Mouse (Mus musculus) hindbrain, embryonic 16.5 days (tissue): Measurements from ENCODE around the gene Gstm4. TPM values are rescaled to one million over a fixed set of nuclear protein-coding genes. Genes with fewer than 3 reads are reported as not detected.

Experiments
- ATAC-seq: fragments of 200-750 bp; cut with Nextera tagmentation; 2 replicates; pipeline ENCODE4 v1.8.0; 2017; ENCODE audit warnings: moderate TSS enrichment, moderate library complexity
- H3K27ac ChIP-seq: fragments of 300-500 bp; sonication (generic); 2 replicates; pipeline ENCODE4 v1.5.1; 2014; ENCODE audit warnings: low read depth, mild to moderate bottlenecking, control low read depth, low read length, moderate library complexity
- H3K27me3 ChIP-seq: fragments of 300-500 bp; sonication (generic); replicated peaks from 2 replicates; pipeline ENCODE4 v1.6.1; 2014; ENCODE audit warnings: low read length; ENCODE audit not compliant: control insufficient read depth, insufficient read depth
- H3K36me3 ChIP-seq: fragments of 300-500 bp; sonication (generic); 2 replicates; pipeline ENCODE4 v1.6.1; 2014; ENCODE audit warnings: mild to moderate bottlenecking, low read length, moderate library complexity, mixed read lengths; ENCODE audit not compliant: control insufficient read depth, insufficient read depth
- H3K4me1 ChIP-seq: fragments of 300-500 bp; sonication (generic); 2 replicates; pipeline ENCODE4 v1.6.1; 2014; ENCODE audit warnings: low read depth, low read length; ENCODE audit not compliant: control insufficient read depth, insufficient read depth
- H3K4me2 ChIP-seq: fragments of 300-500 bp; sonication (generic); 2 replicates; pipeline ENCODE4 v1.6.1; 2014; ENCODE audit warnings: mild to moderate bottlenecking, low read length, control low read depth, moderate library complexity
- H3K4me3 ChIP-seq: fragments of 300-500 bp; sonication (generic); 2 replicates; pipeline ENCODE4 v1.5.1; 2014; ENCODE audit warnings: mild to moderate bottlenecking, low read length, control low read depth, moderate library complexity
- H3K9ac ChIP-seq: fragments of 300-500 bp; sonication (generic); 2 replicates; pipeline ENCODE4 v1.6.1; 2014; ENCODE audit warnings: low read depth, mild to moderate bottlenecking, control low read depth, low read length, moderate library complexity
- H3K9me3 ChIP-seq: fragments of 300-500 bp; sonication (generic); 2 replicates; pipeline ENCODE4 v1.6.1; 2014; ENCODE audit warnings: mild to moderate bottlenecking, low read length, moderate library complexity; ENCODE audit not compliant: control insufficient read depth
- WGBS: fragments of 180-500 bp; shearing (Covaris S2); extraction: QIAGEN DNeasy Blood & Tissue Kit; methylation state at CpG from one replicate; pipeline ENCODE4 v1.1.7; 2014; 5-methylcytosine and 5-hydroxymethylcytosine counted together
- polyA plus RNA-seq: library from polyadenylated mRNA; unstranded; fragments of >200 nt; fragmentation: Nextera tagmentation; extraction: Ambion mirVana; gene quantifications from 2 replicates; pipeline ENCODE4 v1.2.1, GENCODE M21; 2015

Gene Gstm4
- polyA plus RNA-seq, 1 experiment from 2014 or later, result 22.9 TPM

- Histone ChIP-seq H3K4me1 (no peaks in the 10 kb centered on the region), H3K9me3 (no peaks in the 10 kb centered on the region), H3K27me3 (0 out of 2 replicates have a peak, but pooled peaks cover 2% of the 10 kb centered on the region), H3K9ac (no peak overlapping the region), H3K4me2 (no peak overlapping the region), H3K4me3 (no peak overlapping the region), H3K36me3 (no peaks in the 10 kb centered on the region), H3K27ac (no peak overlapping the region)
- WGBS, result 76% methylated on average over 8 of the region's 8 CpGs
- ATAC-seq, result no peak
These were observed 18.0 kb upstream of the Gstm4 start for GRCm38 (mm10) chr3:108062648-108063047.

- Histone ChIP-seq H3K9me3 (no peaks in the 10 kb centered on the region), H3K4me3 (no peak overlapping the region), H3K36me3 (no peaks in the 10 kb centered on the region), H3K9ac (no peak overlapping the region), H3K4me2 (peak overlapping the region; percentile 12), H3K27ac (no peak overlapping the region), H3K27me3 (0 out of 2 replicates have a peak, but pooled peaks cover 2% of the 10 kb centered on the region), H3K4me1 (no peaks in the 10 kb centered on the region)
- no peak for ATAC-seq
- 27% methylated on average over 7 of the region's 7 CpGs for WGBS
These were observed 16.7 kb upstream of the Gstm4 start for GRCm38 (mm10) chr3:108061420-108061819.

- Histone ChIP-seq H3K9ac (no peak overlapping the region), H3K9me3 (no peaks in the 10 kb centered on the region), H3K27me3 (no peaks in the 10 kb centered on the region), H3K4me1 (no peaks in the 10 kb centered on the region), H3K4me2 (no peak overlapping the region), H3K4me3 (no peak overlapping the region), H3K27ac (no peak overlapping the region), H3K36me3 (no peaks in the 10 kb centered on the region)
- no peak for ATAC-seq
- WGBS, result 90% methylated on average over 5 of the region's 5 CpGs
These were observed 5.8 kb upstream of the Gstm4 start for GRCm38 (mm10) chr3:108050493-108050892.

- no peaks in the 10 kb centered on the region for H3K27me3 ChIP-seq
- H3K9me3 ChIP-seq, result no peaks in the 10 kb centered on the region
These were observed 3.6 kb upstream of the Gstm4 start for GRCm38 (mm10) chr3:108048306-108048705.

GRCm38 (mm10) chr3:108046944-108047655 lies 2.4 kb upstream of the Gstm4 start:
- Histone ChIP-seq H3K27me3 (no peaks in the 10 kb centered on the region), H3K9ac (no peak overlapping the region), H3K4me2 (no peak overlapping the region), H3K4me3 (no peak overlapping the region), H3K36me3 (no peaks in the 10 kb centered on the region), H3K27ac (no peak overlapping the region), H3K9me3 (no peaks in the 10 kb centered on the region), H3K4me1 (peaks cover 3% of the 10 kb centered on the region)
- ATAC-seq, result no peak
- WGBS, result 92% methylated on average over 2 of the region's 2 CpGs

More at GRCm38 (mm10) chr3:108048306-108048705, 3.6 kb upstream of the Gstm4 start:
- 74% methylated on average over 3 of the region's 3 CpGs for WGBS
- no peak overlapping the region for H3K9ac ChIP-seq
- ATAC-seq, result no peak
- no peak overlapping the region for H3K4me2 ChIP-seq
- H3K4me3 ChIP-seq, result no peak overlapping the region
- no peak overlapping the region for H3K27ac ChIP-seq
- no peaks in the 10 kb centered on the region for H3K36me3 ChIP-seq
- H3K4me1 ChIP-seq, result peaks cover 3% of the 10 kb centered on the region

- H3K4me1 ChIP-seq, result no peaks in the 10 kb centered on the region
- no peaks in the 10 kb centered on the region for H3K36me3 ChIP-seq
- WGBS, result 55% methylated on average over 5 of the region's 5 CpGs
- no peak overlapping the region for H3K4me3 ChIP-seq
- ATAC-seq, result no peak
- H3K4me2 ChIP-seq, result no peak overlapping the region
- no peaks in the 10 kb centered on the region for H3K27me3 ChIP-seq
- H3K9me3 ChIP-seq, result no peaks in the 10 kb centered on the region
- no peak overlapping the region for H3K27ac ChIP-seq
- H3K9ac ChIP-seq, result no peak overlapping the region
These were observed 11.5 kb downstream of the Gstm4 start for GRCm38 (mm10) chr3:108033156-108033555.

GRCm38 (mm10) chr3:108032113-108032512 lies 12.6 kb downstream of the Gstm4 start:
- no peak for ATAC-seq
- Histone ChIP-seq H3K9ac (no peak overlapping the region), H3K27ac (no peak overlapping the region), H3K9me3 (no peaks in the 10 kb centered on the region), H3K4me3 (no peak overlapping the region), H3K27me3 (no peaks in the 10 kb centered on the region), H3K36me3 (no peaks in the 10 kb centered on the region), H3K4me1 (no peaks in the 10 kb centered on the region), H3K4me2 (no peak overlapping the region)

- 54% methylated on average over 4 of the region's 4 CpGs for WGBS
- H3K27ac ChIP-seq, result no peak overlapping the region
- no peaks in the 10 kb centered on the region for H3K9me3 ChIP-seq
- no peaks in the 10 kb centered on the region for H3K4me1 ChIP-seq
- no peaks in the 10 kb centered on the region for H3K36me3 ChIP-seq
- H3K9ac ChIP-seq, result no peak overlapping the region
- ATAC-seq, result no peak
- no peak overlapping the region for H3K4me2 ChIP-seq
- no peak overlapping the region for H3K4me3 ChIP-seq
- no peaks in the 10 kb centered on the region for H3K27me3 ChIP-seq
These were observed 15.9 kb downstream of the Gstm4 start for GRCm38 (mm10) chr3:108028641-108029365.

GRCm38 (mm10) chr3:108026597-108026996 lies 18.1 kb downstream of the Gstm4 start:
- Histone ChIP-seq H3K4me2 (no peak overlapping the region), H3K4me3 (no peak overlapping the region), H3K9me3 (no peaks in the 10 kb centered on the region), H3K27ac (no peak overlapping the region), H3K36me3 (no peaks in the 10 kb centered on the region), H3K27me3 (no peaks in the 10 kb centered on the region), H3K4me1 (no peaks in the 10 kb centered on the region), H3K9ac (no peak overlapping the region)
- WGBS, result 91% methylated on average over 1 of the region's 1 CpGs
- ATAC-seq, result no peak
